Comparison of ENCODE assay signal across 12 mouse cellular contexts in the genomic region with DNA sequence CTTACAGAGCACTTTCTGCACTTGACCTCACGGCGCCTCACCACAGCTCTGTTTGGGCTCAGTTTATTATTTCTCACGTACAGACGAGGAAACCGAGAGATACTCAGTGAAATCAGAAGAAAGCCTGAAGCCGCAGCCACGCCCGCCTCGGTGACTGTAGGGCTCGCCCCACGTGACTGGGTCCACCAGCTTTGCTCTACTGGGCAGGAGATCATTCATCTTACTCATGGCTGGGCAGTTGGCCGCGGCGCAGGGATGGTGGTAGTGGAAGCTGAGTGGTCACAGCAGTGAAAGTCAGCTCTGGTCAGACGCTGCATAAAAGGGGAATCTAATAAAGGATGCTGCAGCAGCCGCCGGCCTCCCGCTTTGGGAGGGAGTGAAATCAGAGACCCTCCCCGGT.
"Had no signal": no experiment of that assay in that cellular context is flagged by ENCODE, and none has a peak within 500 bp of the region (broad histone marks: within the 10 kb centered on the region; RNA-seq: fewer than 3 reads in every experiment).

No protein-coding gene starts in this region.

- DNase-seq: kidney, adult 18-20 months; layer of hippocampus, adult 9-11 months; layer of hippocampus, postnatal 36 days; liver; liver, embryonic 13.5 days; liver, postnatal 0 days; lung, postnatal 36 days; midbrain, embryonic 14.5 days; right cerebral cortex, postnatal 14 days; thymus, postnatal 14 days had no signal

- H3K27ac ChIP-seq: limb, embryonic 12.5 days; liver, embryonic 13.5 days; neural tube, embryonic 13.5 days had no signal

- H3K9ac ChIP-seq: limb, embryonic 12.5 days; liver, embryonic 13.5 days; liver, postnatal 0 days; neural tube, embryonic 13.5 days had no signal

- H3K4me3 ChIP-seq: limb, embryonic 12.5 days; liver, embryonic 13.5 days; neural tube, embryonic 13.5 days had no signal

- H3K9me3 ChIP-seq: limb, embryonic 12.5 days; liver, embryonic 13.5 days; neural tube, embryonic 13.5 days had no signal

- H3K27me3 ChIP-seq: limb, embryonic 12.5 days; liver, embryonic 13.5 days; neural tube, embryonic 13.5 days had no signal

- H3K36me3 ChIP-seq: limb, embryonic 12.5 days; liver, embryonic 13.5 days; neural tube, embryonic 13.5 days had no signal
